Mouse (Mus musculus) ES-E14 (cell line): ENCODE measurements around the gene Kirrel2.

ENCODE experiments used
- MAFK ChIP-seq: IDR thresholded peaks from 2 replicates; pipeline ENCODE4 v1.6.1; 2014; ENCODE audit warnings: mild to moderate bottlenecking, low read depth, low read length, inconsistent platforms; ENCODE audit not compliant: insufficient read depth
- ZNF384 ChIP-seq: IDR thresholded peaks from 2 replicates; pipeline ENCODE4 v1.6.1; 2012; ENCODE audit warnings: low read depth, low read length, inconsistent platforms

DNA sequence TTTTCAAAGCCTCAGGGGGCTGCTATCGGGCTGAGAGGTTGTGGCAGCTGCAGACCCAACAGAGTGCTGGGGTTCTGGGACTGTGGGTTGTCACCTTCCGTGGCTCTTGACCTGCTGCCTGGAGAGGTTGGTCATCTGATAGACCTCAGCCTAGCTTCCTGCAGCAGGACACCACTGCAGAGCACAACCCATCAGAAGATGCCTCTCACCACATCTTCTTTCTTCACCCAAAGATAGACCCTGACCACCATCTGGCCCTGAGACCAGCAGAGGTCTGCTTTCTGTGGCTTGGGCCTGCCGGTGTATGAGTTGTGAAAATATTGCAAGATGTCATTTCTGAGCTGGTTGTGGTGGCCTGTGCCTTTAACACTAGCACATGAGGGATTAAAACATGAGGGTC is 46.5 kb downstream of the Kirrel2 start:
- no peak for TF ChIP-seq MAFK
- TF ChIP-seq ZNF384, result no peak
